Mouse (Mus musculus): ENCODE results near the gene Slc1a1. TPM values are rescaled to one million over a fixed set of nuclear protein-coding genes. Genes with fewer than 3 reads are reported as not detected.
A peak's percentile ranks its signal among the peaks of the same experiment; 100 is the strongest.

The Slc1a1 gene
- polyA plus RNA-seq (2012; rRNA removed), result 4.4 and 23.4 TPM in 2 replicates

GRCm38 (mm10) chr19:28834798-28835499, at the start of gene Slc1a1:
Gene Slc1a1, plus strand, starts transcription at chr19:28835049.
- H3K27me3 ChIP-seq (ENCODE audit: control insufficient read depth, insufficient read depth, low read length), result no peaks in the 10 kb centered on the region
- no peaks in the 10 kb centered on the region for H3K36me3 ChIP-seq (ENCODE audit: control insufficient read depth, insufficient read depth, low read length)
- H3K4me1 ChIP-seq (ENCODE audit: control insufficient read depth, insufficient read depth, insufficient read length, low read length), result peaks cover 12% of the 10 kb centered on the region; the same call in 1 of the 2 replicates
- H3K27ac ChIP-seq (ENCODE audit: insufficient read depth, low read depth, low read length), result peak within 1 kb of the TSS; percentile 14; the same call in 1 of the 2 replicates
- TF ChIP-seq POLR2A (IDR thresholded peaks at IDR 0.05; ENCODE audit: low read depth, low read length), result peak; percentile 93
- TF ChIP-seq CTCF (IDR thresholded peaks at IDR 0.05; ENCODE audit: extremely low read depth, insufficient read length, insufficient replicate concordance, low read depth, low read length), result no peak
- under 1% methylated on average over 68 of the region's 68 CpGs for WGBS
- H3K4me3 ChIP-seq (ENCODE audit: low read depth, low read length), result peak within 1 kb of the TSS; percentile 86

DNA sequence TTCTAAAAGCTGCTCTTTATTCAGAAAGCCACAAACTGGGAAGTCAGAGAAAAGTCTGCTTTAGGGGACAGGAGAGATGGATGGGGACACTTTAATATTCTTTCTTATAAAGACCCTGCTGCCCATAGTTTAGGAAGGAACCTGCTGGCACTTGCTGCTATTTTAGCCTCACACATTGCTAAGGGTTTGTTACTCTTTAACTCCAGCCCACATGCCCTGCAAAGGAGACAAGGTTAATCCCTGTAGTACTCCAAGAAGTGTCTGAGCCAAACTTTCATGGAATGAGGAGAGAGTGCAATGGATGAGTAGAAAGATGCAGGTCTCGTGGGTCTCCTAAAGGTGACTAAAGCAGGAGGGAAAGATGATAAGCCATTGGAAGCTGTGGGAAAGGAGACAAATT, 44.7 kb upstream of the Slc1a1 start:
- Histone ChIP-seq H3K4me3 (ENCODE audit: low read depth, low read length) (no peak overlapping the region), H3K27ac (ENCODE audit: insufficient read depth, low read depth, low read length) (no peak overlapping the region), H3K4me1 (ENCODE audit: control insufficient read depth, insufficient read depth, insufficient read length, low read length) (no peaks in the 10 kb centered on the region), H3K27me3 (ENCODE audit: control insufficient read depth, insufficient read depth, low read length) (no peaks in the 10 kb centered on the region), H3K36me3 (ENCODE audit: control insufficient read depth, insufficient read depth, low read length) (no peaks in the 10 kb centered on the region)
- WGBS, result 77% methylated on average over 1 of the region's 1 CpGs
- no peak for TF ChIP-seq CTCF (IDR thresholded peaks at IDR 0.05; ENCODE audit: extremely low read depth, insufficient read length, insufficient replicate concordance, low read depth, low read length)
- no peak for TF ChIP-seq POLR2A (IDR thresholded peaks at IDR 0.05; ENCODE audit: low read depth, low read length)

- TF ChIP-seq CTCF (IDR thresholded peaks at IDR 0.05; ENCODE audit: extremely low read depth, insufficient read length, insufficient replicate concordance, low read depth, low read length), result no peak
- TF ChIP-seq POLR2A (IDR thresholded peaks at IDR 0.05; ENCODE audit: low read depth, low read length), result no peak
- Histone ChIP-seq H3K4me3 (ENCODE audit: low read depth, low read length) (no peak overlapping the region), H3K27me3 (ENCODE audit: control insufficient read depth, insufficient read depth, low read length) (no peaks in the 10 kb centered on the region), H3K4me1 (ENCODE audit: control insufficient read depth, insufficient read depth, insufficient read length, low read length) (0 out of 2 replicates have a peak, but pooled peaks cover 1% of the 10 kb centered on the region), H3K27ac (ENCODE audit: insufficient read depth, low read depth, low read length) (no peak overlapping the region), H3K36me3 (ENCODE audit: control insufficient read depth, insufficient read depth, low read length) (no peaks in the 10 kb centered on the region)
- WGBS, result 72% methylated on average over 2 of the region's 2 CpGs
These were observed 41.5 kb upstream of the Slc1a1 start for GRCm38 (mm10) chr19:28793307-28793706.

DNA sequence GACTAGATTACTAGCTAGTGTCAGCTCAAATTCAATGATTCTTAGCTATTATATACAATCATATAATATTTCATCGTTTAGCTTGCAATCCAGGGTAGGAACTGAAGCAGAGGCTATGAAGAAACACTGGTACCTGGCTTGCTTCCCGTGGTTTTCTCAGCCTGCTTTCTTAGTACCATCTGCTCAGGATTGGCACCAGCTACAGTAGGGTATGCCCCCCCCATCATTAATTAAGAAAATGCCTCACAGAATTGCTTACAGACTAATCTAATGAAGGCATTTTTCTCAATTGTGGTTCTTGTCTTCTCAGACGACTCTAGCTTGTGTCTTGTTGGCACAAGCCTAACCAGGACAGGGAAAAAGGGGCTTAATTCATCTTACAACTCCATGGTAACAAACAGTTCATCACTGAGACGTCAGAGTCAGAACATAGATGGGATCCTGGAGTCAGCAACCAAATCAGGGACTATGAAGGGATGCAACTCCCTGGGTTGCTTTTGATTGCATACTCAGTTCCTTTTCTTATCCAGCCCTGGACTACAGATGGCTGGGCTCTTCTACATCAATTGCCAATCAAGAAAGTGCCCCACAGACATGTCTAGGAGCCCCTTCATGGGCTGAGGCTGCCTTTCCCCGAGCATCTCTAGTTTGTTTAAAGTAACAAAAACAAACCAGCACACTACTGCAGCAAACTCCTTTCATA, 38.6 kb upstream of the Slc1a1 start:
- Histone ChIP-seq H3K4me1 (ENCODE audit: control insufficient read depth, insufficient read depth, insufficient read length, low read length) (0 out of 2 replicates have a peak, but pooled peaks cover 1% of the 10 kb centered on the region), H3K36me3 (ENCODE audit: control insufficient read depth, insufficient read depth, low read length) (no peaks in the 10 kb centered on the region), H3K27ac (ENCODE audit: insufficient read depth, low read depth, low read length) (no peak overlapping the region), H3K27me3 (ENCODE audit: control insufficient read depth, insufficient read depth, low read length) (no peaks in the 10 kb centered on the region), H3K4me3 (ENCODE audit: low read depth, low read length) (no peak overlapping the region)
- WGBS, result 72% methylated on average over 5 of the region's 5 CpGs
- TF ChIP-seq CTCF (IDR thresholded peaks at IDR 0.05; ENCODE audit: extremely low read depth, insufficient read length, insufficient replicate concordance, low read depth, low read length) (no peak), POLR2A (IDR thresholded peaks at IDR 0.05; ENCODE audit: low read depth, low read length) (no peak)

- WGBS, result 87% methylated on average over 1 of the region's 1 CpGs
- H3K27me3 ChIP-seq (ENCODE audit: control insufficient read depth, insufficient read depth, low read length), result no peaks in the 10 kb centered on the region
- 0 out of 2 replicates have a peak, but pooled peaks cover 1% of the 10 kb centered on the region for H3K4me1 ChIP-seq (ENCODE audit: control insufficient read depth, insufficient read depth, insufficient read length, low read length)
- H3K4me3 ChIP-seq (ENCODE audit: low read depth, low read length), result no peak overlapping the region
- TF ChIP-seq POLR2A (IDR thresholded peaks at IDR 0.05; ENCODE audit: low read depth, low read length), result no peak
- no peak for TF ChIP-seq CTCF (IDR thresholded peaks at IDR 0.05; ENCODE audit: extremely low read depth, insufficient read length, insufficient replicate concordance, low read depth, low read length)
- H3K27ac ChIP-seq (ENCODE audit: insufficient read depth, low read depth, low read length), result no peak overlapping the region
- no peaks in the 10 kb centered on the region for H3K36me3 ChIP-seq (ENCODE audit: control insufficient read depth, insufficient read depth, low read length)
These were observed 37.9 kb upstream of the Slc1a1 start for GRCm38 (mm10) chr19:28796966-28797365.

DNA sequence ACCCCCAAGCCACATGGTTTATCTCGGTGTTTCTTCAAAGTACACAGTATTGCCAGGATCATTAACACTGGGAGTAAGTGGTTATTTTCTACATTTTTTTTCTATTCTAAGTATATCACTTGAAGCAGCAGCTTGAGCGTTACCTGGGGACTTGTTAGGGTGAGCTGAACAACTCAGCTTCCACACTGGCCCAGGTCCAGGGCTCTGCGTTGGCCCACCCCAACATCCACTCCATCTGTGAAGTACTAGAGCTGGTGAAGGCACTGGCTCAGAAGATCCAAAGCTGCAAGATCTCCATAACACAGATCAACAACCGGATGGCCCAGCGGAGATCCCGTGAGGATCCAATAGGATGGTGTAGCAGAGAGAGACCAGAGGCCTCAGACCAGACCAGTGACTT, 37.2 kb upstream of the Slc1a1 start:
- Histone ChIP-seq H3K36me3 (ENCODE audit: control insufficient read depth, insufficient read depth, low read length) (no peaks in the 10 kb centered on the region), H3K4me3 (ENCODE audit: low read depth, low read length) (no peak overlapping the region), H3K27ac (ENCODE audit: insufficient read depth, low read depth, low read length) (no peak overlapping the region), H3K27me3 (ENCODE audit: control insufficient read depth, insufficient read depth, low read length) (no peaks in the 10 kb centered on the region), H3K4me1 (ENCODE audit: control insufficient read depth, insufficient read depth, insufficient read length, low read length) (0 out of 2 replicates have a peak, but pooled peaks cover 1% of the 10 kb centered on the region)
- TF ChIP-seq POLR2A (IDR thresholded peaks at IDR 0.05; ENCODE audit: low read depth, low read length), result no peak
- TF ChIP-seq CTCF (IDR thresholded peaks at IDR 0.05; ENCODE audit: extremely low read depth, insufficient read length, insufficient replicate concordance, low read depth, low read length), result no peak
- WGBS, result 88% methylated on average over 6 of the region's 6 CpGs

DNA sequence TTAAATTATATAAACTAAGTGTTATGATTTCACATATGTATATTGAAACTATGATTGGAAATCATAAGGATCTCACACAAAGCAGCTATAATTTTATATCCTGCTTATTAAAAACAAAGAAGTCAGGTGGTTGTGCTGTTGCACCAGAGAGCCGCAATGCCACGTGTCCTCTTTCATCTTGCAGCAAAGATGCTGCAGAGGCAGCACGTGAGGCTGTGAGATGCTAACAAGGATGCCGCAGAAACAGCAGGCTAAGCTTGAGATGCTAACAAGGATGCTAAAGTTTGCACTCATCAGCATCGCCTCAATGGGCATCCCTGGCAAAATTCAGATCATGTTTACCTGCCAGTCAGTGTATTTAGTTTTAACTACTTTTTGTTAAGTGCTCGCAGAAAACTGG, 34.4 kb upstream of the Slc1a1 start:
- Histone ChIP-seq H3K36me3 (ENCODE audit: control insufficient read depth, insufficient read depth, low read length) (no peaks in the 10 kb centered on the region), H3K27me3 (ENCODE audit: control insufficient read depth, insufficient read depth, low read length) (no peaks in the 10 kb centered on the region), H3K4me3 (ENCODE audit: low read depth, low read length) (no peak overlapping the region), H3K27ac (ENCODE audit: insufficient read depth, low read depth, low read length) (no peak overlapping the region), H3K4me1 (ENCODE audit: control insufficient read depth, insufficient read depth, insufficient read length, low read length) (no peaks in the 10 kb centered on the region)
- no peak for TF ChIP-seq CTCF (IDR thresholded peaks at IDR 0.05; ENCODE audit: extremely low read depth, insufficient read length, insufficient replicate concordance, low read depth, low read length)
- WGBS, result 67% methylated on average over 6 of the region's 6 CpGs

All from small intestine, adult 2 months (tissue).